Mouse (Mus musculus): ENCODE measurements around the gene Olfr315.
"Not testable (repeated sequence)": the region's sequence is repeated elsewhere in the genome, so short reads cannot be mapped to it uniquely, and the experiment has no call there.

The Olfr315 gene

DNA sequence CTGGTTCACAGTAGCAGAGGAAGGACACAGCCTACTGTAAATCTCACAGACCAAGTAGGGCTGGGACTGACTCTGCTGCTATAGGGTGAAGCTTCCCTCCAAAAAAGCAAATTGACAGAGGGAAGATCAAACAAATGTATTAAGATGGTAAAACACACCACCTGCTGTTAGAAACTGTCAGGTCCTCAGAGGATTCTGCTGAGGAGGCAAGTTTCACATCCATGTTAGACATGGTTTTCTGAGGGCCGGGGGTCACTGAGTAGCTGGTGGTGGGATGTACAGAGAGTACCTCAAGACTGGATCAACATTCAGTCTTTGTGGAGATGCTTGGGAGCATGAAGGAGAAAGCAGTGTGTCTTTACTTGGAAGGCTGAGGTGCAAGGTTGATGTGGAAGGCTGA is 42.7 kb downstream of the Olfr315 start:
- no peak for DNase-seq (ENCODE audit: low read depth, low spot score)

GRCm38 (mm10) chr11:58828937-58829336 is 55.9 kb downstream of the Olfr315 start, which contains the start of gene Olfr312:
Gene Olfr312 (plus strand): TSS chr11:58829237.
- not testable (repeated sequence) for DNase-seq (ENCODE audit: low read depth, low spot score)

GRCm38 (mm10) chr11:58829764-58830163 is 56.8 kb downstream of the Olfr315 start:
- DNase-seq (ENCODE audit: low read depth, low spot score), result no peak
